Mouse (Mus musculus): ENCODE measurements at regions not wholly inside any gene's neighbourhood (a gene's known extent, or its start where the extent isn't known, plus 50 kb on each side); places are given as distances from the start of the nearest gene placed in this dataset.

DNA sequence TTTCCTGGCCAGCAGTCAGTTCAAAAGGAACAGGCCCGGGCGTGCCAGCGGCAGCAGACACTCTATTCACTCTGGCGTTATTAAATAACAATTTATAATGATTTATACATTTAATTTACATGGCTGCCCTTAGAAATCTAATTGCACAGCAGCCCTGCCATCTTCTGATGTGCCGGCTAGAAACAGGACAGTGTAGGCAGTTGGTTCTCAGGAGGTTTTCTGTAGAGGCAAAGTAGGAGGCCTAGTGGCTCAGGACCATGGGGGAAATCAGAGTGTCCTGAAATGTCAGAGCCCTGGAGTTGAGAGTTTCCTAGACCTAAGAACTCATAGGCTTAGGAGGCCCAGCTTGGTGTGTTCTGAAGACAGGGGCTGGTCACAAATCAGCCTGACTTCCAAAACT, 225.2 kb upstream of the Foxq1 start:
- TF ChIP-seq CTCF (IDR thresholded peaks at IDR 0.05 in 2 of 3, conservative IDR thresholded peaks at IDR 0.05 in 1 of 3; ENCODE audit: control insufficient read depth in 1 of 3, insufficient read depth in 1 of 3, low read depth in 2 of 3, low read length in 3 of 3, poor library complexity in 1 of 3, severe bottlenecking in 1 of 3), result no peak
- TF ChIP-seq POLR2A (IDR thresholded peaks at IDR 0.05; ENCODE audit: control insufficient read depth in 1 of 2, insufficient read depth in 1 of 2, low read depth in 1 of 2, low read length in 2 of 2, poor library complexity in 1 of 2), result no peak
- no peak for TF ChIP-seq ZC3H11A (IDR thresholded peaks at IDR 0.05; ENCODE audit: low read depth, low read length)
